Mouse (Mus musculus) CH12.LX (cell line): ENCODE results near the gene Agbl2. TPM values are rescaled to one million over a fixed set of nuclear protein-coding genes. Genes with fewer than 3 reads are reported as not detected.
A peak's percentile ranks its signal among the peaks of the same experiment; 100 is the strongest.

ENCODE experiments used
- DNase-seq: peaks from one replicate; pipeline ENCODE4 v3.0.0-alpha.2; 2013; ENCODE audit errors: extremely low read depth
- H3K27ac ChIP-seq: 2 replicates; pipeline ENCODE4 v1.5.1; 2012; ENCODE audit warnings: low read depth, mild to moderate bottlenecking, control low read depth, moderate library complexity; ENCODE audit not compliant: insufficient read depth
- H3K27me3 ChIP-seq: replicated peaks from 2 replicates; pipeline ENCODE3; 2012; ENCODE audit warnings: inconsistent platforms
- H3K36me3 ChIP-seq, 2 experiments: replicated peaks in 1 of 2; 2 replicates each; pipeline versions ENCODE3 to v1.6.1; 2012; ENCODE audit warnings: inconsistent platforms in 1 of 2, low read length in 1 of 2, mild to moderate bottlenecking in 1 of 2, mixed read lengths in 1 of 2, moderate library complexity in 1 of 2; ENCODE audit not compliant: control insufficient read depth in 1 of 2, insufficient read depth in 1 of 2
- H3K4me1 ChIP-seq, 2 experiments: 2 replicates each; pipeline ENCODE4 v1.6.1; 2012; ENCODE audit warnings: inconsistent platforms in 1 of 2, moderate library complexity in 1 of 2; ENCODE audit not compliant: insufficient read depth in 2 of 2, control insufficient read depth in 1 of 2
- H3K4me2 ChIP-seq: 2 replicates; pipeline ENCODE4 v1.6.1; 2012; ENCODE audit warnings: low read depth, mild to moderate bottlenecking, control low read depth; ENCODE audit not compliant: poor library complexity, insufficient read depth, severe bottlenecking
- H3K4me3 ChIP-seq, 3 experiments: fragments of 150-350 bp in 1 of 3; sonication (generic) in 1 of 3; replicated peaks in 1 of 3; 2 replicates each; pipeline versions ENCODE3 to v1.5.1; 2011 to 2012; ENCODE audit warnings: low read depth in 2 of 3, low read length in 2 of 3, mild to moderate bottlenecking in 2 of 3, moderate library complexity in 2 of 3, control low read depth in 1 of 3, improper control_type of control experiment in 1 of 3, inconsistent platforms in 1 of 3, mixed read lengths in 1 of 3; ENCODE audit not compliant: poor library complexity in 1 of 3
- H3K79me2 ChIP-seq: replicated peaks from 2 replicates; pipeline ENCODE4 v1.6.1; 2012; ENCODE audit warnings: mild to moderate bottlenecking, moderate library complexity; ENCODE audit not compliant: control insufficient read depth, poor library complexity, insufficient read depth, severe bottlenecking; ENCODE audit errors: extremely low read depth
- H3K9ac ChIP-seq: 2 replicates; pipeline ENCODE4 v1.6.1; 2012; ENCODE audit warnings: low read depth, mild to moderate bottlenecking, control low read depth, moderate library complexity; ENCODE audit not compliant: insufficient read depth
- H3K9me3 ChIP-seq: replicated peaks from 2 replicates; pipeline ENCODE3; 2012; ENCODE audit warnings: low read length, inconsistent platforms, mixed read lengths
- BHLHE40 ChIP-seq: IDR thresholded peaks from 2 replicates; pipeline ENCODE4 v1.6.1; 2011; ENCODE audit warnings: mild to moderate bottlenecking, low read depth, low read length, improper control_type of control experiment
- CHD1 ChIP-seq: IDR thresholded peaks from 2 replicates; pipeline ENCODE4 v1.6.1; 2012; ENCODE audit warnings: low read depth, low read length, improper control_type of control experiment, inconsistent platforms
- CHD2 ChIP-seq: IDR thresholded peaks from 2 replicates; pipeline ENCODE4 v1.6.1; 2011; ENCODE audit warnings: low read length, improper control_type of control experiment
- CTCF ChIP-seq, 2 experiments: IDR thresholded peaks in 1 of 2; conservative IDR thresholded peaks in 1 of 2; 2 replicates each; pipeline ENCODE4 v1.5.1; 2011 to 2012; ENCODE audit warnings: low read depth in 2 of 2, low read length in 2 of 2, improper control_type of control experiment in 1 of 2, inconsistent platforms in 1 of 2, mild to moderate bottlenecking in 1 of 2, moderate library complexity in 1 of 2
- E2F4 ChIP-seq: IDR thresholded peaks from 2 replicates; pipeline ENCODE4 v1.6.1; 2011; ENCODE audit warnings: low read depth, low read length, improper control_type of control experiment; ENCODE audit not compliant: insufficient replicate concordance
- ELF1 ChIP-seq: IDR thresholded peaks from 2 replicates; pipeline ENCODE4 v1.6.1; 2014; ENCODE audit warnings: low read depth, mild to moderate bottlenecking, inconsistent platforms, low read length, improper control_type of control experiment
- EP300 ChIP-seq: IDR thresholded peaks from 2 replicates; pipeline ENCODE4 v1.6.1; 2011; ENCODE audit warnings: low read length, improper control_type of control experiment
- ETS1 ChIP-seq: conservative IDR thresholded peaks from 2 replicates; pipeline ENCODE4 v1.6.1; 2012; ENCODE audit warnings: low read depth, mild to moderate bottlenecking, inconsistent platforms, low read length, improper control_type of control experiment, moderate library complexity
- GABPA ChIP-seq: IDR thresholded peaks from 2 replicates; pipeline ENCODE4 v1.6.1; 2012; ENCODE audit warnings: low read depth, low read length, improper control_type of control experiment, inconsistent platforms; ENCODE audit not compliant: insufficient replicate concordance
- HCFC1 ChIP-seq: IDR thresholded peaks from 2 replicates; pipeline ENCODE4 v1.6.1; 2012; ENCODE audit warnings: low read depth, mild to moderate bottlenecking, inconsistent platforms, low read length, improper control_type of control experiment
- IRF4 ChIP-seq: IDR thresholded peaks from 2 replicates; pipeline ENCODE4 v1.6.1; 2014; ENCODE audit warnings: low read depth, mild to moderate bottlenecking, inconsistent platforms, low read length, improper control_type of control experiment
- JUN ChIP-seq: IDR thresholded peaks from 2 replicates; pipeline ENCODE4 v1.6.1; 2011; ENCODE audit warnings: low read depth, mild to moderate bottlenecking, low read length, improper control_type of control experiment, moderate library complexity; ENCODE audit not compliant: insufficient read depth
- JUND ChIP-seq: conservative IDR thresholded peaks from 2 replicates; pipeline ENCODE4 v1.6.1; 2011; ENCODE audit warnings: low read depth, low read length, improper control_type of control experiment
- KAT2A ChIP-seq: IDR thresholded peaks from 2 replicates; pipeline ENCODE4 v1.6.1; 2012; ENCODE audit warnings: low read length, improper control_type of control experiment, inconsistent platforms; ENCODE audit not compliant: insufficient replicate concordance
- MAFK ChIP-seq: IDR thresholded peaks from 2 replicates; pipeline ENCODE4 v1.6.1; 2011; ENCODE audit warnings: low read length, improper control_type of control experiment; ENCODE audit not compliant: insufficient replicate concordance
- MAX ChIP-seq: IDR thresholded peaks from 2 replicates; pipeline ENCODE4 v1.6.1; 2011; ENCODE audit warnings: low read length, improper control_type of control experiment
- MAZ ChIP-seq: IDR thresholded peaks from 2 replicates; pipeline ENCODE4 v1.6.1; 2012; ENCODE audit warnings: low read depth, mild to moderate bottlenecking, inconsistent platforms, low read length, improper control_type of control experiment, moderate library complexity
- MEF2A ChIP-seq: IDR thresholded peaks from 2 replicates; pipeline ENCODE4 v1.6.1; 2014; ENCODE audit warnings: low read depth, mild to moderate bottlenecking, inconsistent platforms, low read length, improper control_type of control experiment, borderline replicate concordance
- MXI1 ChIP-seq: IDR thresholded peaks from 2 replicates; pipeline ENCODE4 v1.6.1; 2011; ENCODE audit warnings: mild to moderate bottlenecking, low read depth, low read length, improper control_type of control experiment
- MYC ChIP-seq: IDR thresholded peaks from 2 replicates; pipeline ENCODE4 v1.6.1; 2011; ENCODE audit warnings: low read depth, mild to moderate bottlenecking, improper control_type of control experiment, low read length
- NELFE ChIP-seq: IDR thresholded peaks from 2 replicates; pipeline ENCODE4 v1.6.1; 2011; ENCODE audit warnings: low read depth, low read length, improper control_type of control experiment
- NRF1 ChIP-seq: IDR thresholded peaks from 2 replicates; pipeline ENCODE4 v1.6.1; 2014; ENCODE audit warnings: low read depth, mild to moderate bottlenecking, inconsistent platforms, low read length, improper control_type of control experiment, moderate library complexity
- PAX5 ChIP-seq: IDR thresholded peaks from 2 replicates; pipeline ENCODE4 v1.6.1; 2012; ENCODE audit warnings: low read length, inconsistent platforms, mixed read lengths
- POLR2A ChIP-seq: IDR thresholded peaks from 2 replicates; pipeline ENCODE4 v1.6.1; 2011; ENCODE audit warnings: low read depth, mild to moderate bottlenecking, improper control_type of control experiment, low read length
- POLR2AphosphoS2 ChIP-seq: IDR thresholded peaks from 2 replicates; pipeline ENCODE4 v1.6.1; 2011; ENCODE audit warnings: low read depth, low read length, improper control_type of control experiment
- RAD21 ChIP-seq: IDR thresholded peaks from 2 replicates; pipeline ENCODE4 v1.6.1; 2011; ENCODE audit warnings: low read depth, mild to moderate bottlenecking, low read length, improper control_type of control experiment, moderate library complexity
- RCOR1 ChIP-seq: conservative IDR thresholded peaks from 2 replicates; pipeline ENCODE4 v1.6.1; 2012; ENCODE audit warnings: low read depth, mild to moderate bottlenecking, inconsistent platforms, low read length, improper control_type of control experiment
- SIN3A ChIP-seq: IDR thresholded peaks from 2 replicates; pipeline ENCODE4 v1.6.1; 2012; ENCODE audit warnings: low read length, improper control_type of control experiment, inconsistent platforms
- SMC3 ChIP-seq: IDR thresholded peaks from 2 replicates; pipeline ENCODE4 v1.6.1; 2011; ENCODE audit warnings: low read depth, low read length, improper control_type of control experiment
- TBP ChIP-seq: conservative IDR thresholded peaks from 2 replicates; pipeline ENCODE4 v1.6.1; 2011; ENCODE audit warnings: low read depth, low read length, improper control_type of control experiment
- TCF12 ChIP-seq: IDR thresholded peaks from 2 replicates; pipeline ENCODE4 v1.6.1; 2014; ENCODE audit warnings: low read depth, mild to moderate bottlenecking, inconsistent platforms, low read length, improper control_type of control experiment
- UBTF ChIP-seq: IDR thresholded peaks from 2 replicates; pipeline ENCODE4 v1.6.1; 2012; ENCODE audit warnings: low read depth, mild to moderate bottlenecking, inconsistent platforms, low read length, improper control_type of control experiment, moderate library complexity
- USF1 ChIP-seq: IDR thresholded peaks from 2 replicates; pipeline ENCODE4 v1.6.1; 2014; ENCODE audit warnings: low read depth, mild to moderate bottlenecking, inconsistent platforms, low read length, improper control_type of control experiment
- USF2 ChIP-seq: conservative IDR thresholded peaks from 2 replicates; pipeline ENCODE4 v1.6.1; 2011; ENCODE audit warnings: low read depth, low read length, improper control_type of control experiment
- ZC3H11A ChIP-seq: IDR thresholded peaks from 2 replicates; pipeline ENCODE4 v1.6.1; 2012; ENCODE audit warnings: low read depth, mild to moderate bottlenecking, inconsistent platforms, low read length, improper control_type of control experiment
- ZKSCAN1 ChIP-seq: IDR thresholded peaks from 2 replicates; pipeline ENCODE4 v1.6.1; 2012; ENCODE audit warnings: low read depth, inconsistent platforms, low read length, improper control_type of control experiment, borderline replicate concordance
- ZMIZ1 ChIP-seq: IDR thresholded peaks from 2 replicates; pipeline ENCODE4 v1.6.1; 2012; ENCODE audit warnings: low read depth, mild to moderate bottlenecking, inconsistent platforms, low read length, improper control_type of control experiment
- ZNF384 ChIP-seq: IDR thresholded peaks from 2 replicates; pipeline ENCODE4 v1.6.1; 2012; ENCODE audit warnings: low read depth, low read length, improper control_type of control experiment, inconsistent platforms
- dilution Hi-C: fragments of 300-500 bp; cut with MboI; formaldehyde crosslinking; loops from 2 replicates; pipeline ENCODE4 v1.14.3; 2020; ENCODE audit warnings: low sequenced_read_pairs; ENCODE audit not compliant: extremely low pct_unique_long_range_greater_than_20kb, extremely low pct_ligation_motif_present
- in situ Hi-C: fragments of 300-500 bp; cut with MboI; formaldehyde crosslinking; loops from 3 replicates; pipeline ENCODE4 v1.14.3; 2019; ENCODE audit warnings: low sequenced_read_pairs, low pct_ligation_motif_present, low pct_unique_long_range_greater_than_20kb, mixed read lengths
- polyA plus RNA-seq: library from polyadenylated mRNA; unstranded; fragments of >175 nt; gene quantifications from 2 replicates; pipeline ENCODE4 v1.2.1, GENCODE M21; 2012; ENCODE audit warnings: low read depth; ENCODE audit not compliant: insufficient read length
- total RNA-seq, 2 experiments: library from RNA; depleted of rRNA; stranded (reverse); fragments of 300-350 nt in 1 of 2; fragments of >200 nt in 1 of 2; gene quantifications; 2 replicates each; pipeline ENCODE4 v1.2.3; 2012 to 2014

Gene Agbl2
- total and polyA plus RNA-seq, 3 experiments: not detected

- H3K4me2 ChIP-seq: peak within 1 kb of the TSS; percentile 65
- TF ChIP-seq NRF1 (peak; percentile 100), HCFC1 (peak; percentile 69), KAT2A (no peak; the same call in 1 of the 2 replicates), IRF4 (no peak), MAZ (no peak), TCF12 (peak; percentile 61), ZKSCAN1 (no peak), POLR2AphosphoS2 (peak; percentile 12; the same call in 1 of the 2 replicates), UBTF (no peak), MXI1 (no peak), SMC3 (no peak), GABPA (no peak), USF2 (no peak), NELFE (peak; percentile 79; the same call in 1 of the 2 replicates), CHD1 (0 out of 2 replicates have a peak, but pooled peaks have one; percentile 78), TBP (peak; percentile 78), MEF2A (peak; percentile 88), RAD21 (no peak), ZNF384 (no peak), MAFK (no peak), JUND (no peak), ZC3H11A (no peak), SIN3A (peak; percentile 61), MYC (peak; percentile 99), POLR2A (peak; percentile 92), CTCF (conservative IDR thresholded peaks at IDR 0.05 in 1 of 2, IDR thresholded peaks at IDR 0.05 in 1 of 2; ENCODE audit: low read depth in 2 of 2, low read length in 2 of 2) (no peak), EP300 (no peak), ETS1 (0 out of 2 replicates have a peak, but pooled peaks have one; percentile 11), ZMIZ1 (peak; percentile 70), RCOR1 (no peak), ELF1 (peak; percentile 96), PAX5 (no peak), E2F4 (peak; percentile 93), CHD2 (peak; percentile 74), BHLHE40 (peak; percentile 81), USF1 (no peak), MAX (peak; percentile 95), JUN (no peak)
- TF ChIP-seq, all 38 proteins: peak for 18
- peak within 1 kb of the TSS; percentile 100 for H3K9ac ChIP-seq
- dilution Hi-C loops (no loop called here), in situ Hi-C loops (no loop called here)
- peaks cover 10 to 25% of the 10 kb centered on the region in 2 experiments for H3K4me1 ChIP-seq
- no peaks in the 10 kb centered on the region for H3K27me3 ChIP-seq
- peaks cover 12 to 23% of the 10 kb centered on the region in 2 experiments for H3K36me3 ChIP-seq
- H3K79me2 ChIP-seq: peaks cover 49% of the 10 kb centered on the region
- H3K4me3 ChIP-seq: peak within 1 kb of the TSS; percentile 74 to 97 (median 92)
- no peaks in the 10 kb centered on the region for H3K9me3 ChIP-seq
- peak; percentile 99 for DNase-seq
- peak within 1 kb of the TSS; percentile 61 for H3K27ac ChIP-seq
Observed at GRCm38 (mm10) chr2:90745053-90745678, 37.4 kb upstream of the Agbl2 start, which contains the start of gene Fnbp4. Fnbp4 (plus strand) TSS chr2:90745370.
